ENCODE assay signal across 1 mouse cellular context in genomic region chrX:36903115-36903768, GRCm38 (mm10).
TF ChIP-seq lines count a peak whose summit lies in the region.

No protein-coding gene starts in this region.

TF ChIP-seq in MEL, 35 proteins besides CTCF, POLR2A, EP300 and RAD21 (continued from another document):
- TF ChIP-seq MEF2A (IDR thresholded peaks at IDR 0.05; ENCODE audit: extremely low read depth, insufficient replicate concordance, low read depth, low read length, poor library complexity, severe bottlenecking) (no peak), USF1 (IDR thresholded peaks at IDR 0.05; ENCODE audit: low read depth, low read length) (no peak), TCF12 (IDR thresholded peaks at IDR 0.05; ENCODE audit: low read depth, low read length) (peak; percentile 66), TBP (IDR thresholded peaks at IDR 0.05; ENCODE audit: low read depth, low read length) (peak; percentile 92), HCFC1 (IDR thresholded peaks at IDR 0.05; ENCODE audit: low read depth, low read length) (peak; percentile 82), MAZ (IDR thresholded peaks at IDR 0.05; ENCODE audit: low read depth, low read length) (no peak), SIN3A (IDR thresholded peaks at IDR 0.05; ENCODE audit: low read length) (peak; percentile 55), BHLHE40 (IDR thresholded peaks at IDR 0.05; ENCODE audit: borderline replicate concordance, low read depth, low read length) (no peak), NRF1 (IDR thresholded peaks at IDR 0.05; ENCODE audit: insufficient read depth, low read depth, low read length, poor library complexity, severe bottlenecking) (peak; percentile 78), RCOR1 (IDR thresholded peaks at IDR 0.05; ENCODE audit: low read depth, low read length) (no peak), POLR2AphosphoS2 (IDR thresholded peaks at IDR 0.05; ENCODE audit: low read length) (peak; percentile 91), NELFE (IDR thresholded peaks at IDR 0.05; ENCODE audit: low read depth, low read length) (peak; percentile 95), CHD1 (IDR thresholded peaks at IDR 0.05; ENCODE audit: low read depth, low read length) (no peak), GATA1 (IDR thresholded peaks at IDR 0.05; ENCODE audit: low read depth, low read length) (no peak), MYB (IDR thresholded peaks at IDR 0.05; ENCODE audit: low read depth, low read length) (no peak), ZMIZ1 (IDR thresholded peaks at IDR 0.05; ENCODE audit: low read depth, low read length) (peak; percentile 91), SMC3 (IDR thresholded peaks at IDR 0.05; ENCODE audit: low read depth, low read length) (no peak), MAX (IDR thresholded peaks at IDR 0.05; ENCODE audit: low read length) (peak; percentile 83)
